Comparison of ENCODE assay signal across 10 mouse cellular contexts in the genomic region with DNA sequence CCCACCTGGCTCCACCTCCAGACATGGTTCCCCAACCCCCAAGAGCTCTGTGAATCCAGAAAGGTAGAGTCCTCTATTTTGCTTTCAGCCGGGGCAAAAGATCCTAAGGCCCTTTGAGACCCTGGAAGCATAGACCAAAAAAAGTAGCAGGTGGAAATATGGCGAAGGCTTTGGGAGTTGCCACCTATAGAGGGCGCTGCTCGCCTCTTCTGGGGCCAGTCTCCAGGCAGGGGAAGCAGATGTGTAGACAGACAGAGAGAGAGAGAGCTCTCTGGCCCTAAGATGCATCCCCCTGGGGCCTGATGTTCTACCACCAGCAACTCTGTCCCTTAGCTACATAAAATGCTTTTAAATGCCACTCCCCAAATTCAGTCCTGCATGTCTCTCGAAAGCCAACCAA. TPM values are rescaled to one million over a fixed set of nuclear protein-coding genes. Genes with fewer than 3 reads are reported as not detected.
DNase-seq lines count a peak whose midpoint lies in the region; ATAC-seq and TF ChIP-seq lines count a peak whose summit lies in the region.
"Had no signal": no experiment of that assay in that cellular context is flagged by ENCODE, and none has a peak within 500 bp of the region (broad histone marks: within the 10 kb centered on the region; RNA-seq: fewer than 3 reads in every experiment).

No protein-coding gene starts in this region.

- no peak overlapping the region for H3K9ac ChIP-seq in midbrain, postnatal 0 days (replicated peaks; ENCODE audit: low read length, poor library complexity, severe bottlenecking)
- no peak overlapping the region for H3K9ac ChIP-seq in midbrain, embryonic 11.5 days (ENCODE audit: low read length)
- H3K9ac ChIP-seq in hindbrain, embryonic 14.5 days, result no peak overlapping the region

- no peaks in the 10 kb centered on the region for H3K36me3 ChIP-seq in midbrain, postnatal 0 days (ENCODE audit: insufficient read depth, low read length)
- H3K36me3 ChIP-seq in midbrain, embryonic 11.5 days (ENCODE audit: control insufficient read depth, insufficient read depth, low read length), result no peaks in the 10 kb centered on the region
- H3K36me3 ChIP-seq in hindbrain, embryonic 14.5 days (replicated peaks; ENCODE audit: control insufficient read depth, insufficient read depth), result no peaks in the 10 kb centered on the region

- no peak overlapping the region for H3K27ac ChIP-seq in midbrain, postnatal 0 days (ENCODE audit: low read depth, low read length)
- no peak overlapping the region for H3K27ac ChIP-seq in midbrain, embryonic 11.5 days (ENCODE audit: low read depth, low read length)
- no peak overlapping the region for H3K27ac ChIP-seq in bone marrow, adult 2 months (ENCODE audit: control insufficient read depth, insufficient read depth, low read depth, low read length, poor library complexity)
- H3K27ac ChIP-seq in hindbrain, embryonic 14.5 days, result no peak overlapping the region

- no peak overlapping the region for H3K4me3 ChIP-seq in midbrain, postnatal 0 days (ENCODE audit: low read depth, low read length)
- no peak overlapping the region for H3K4me3 ChIP-seq in midbrain, embryonic 11.5 days (ENCODE audit: low read depth, low read length)
- no peak overlapping the region for H3K4me3 ChIP-seq in bone marrow, adult 2 months (replicated peaks; ENCODE audit: control insufficient read depth, low read depth, low read length)
- no peak overlapping the region for H3K4me3 ChIP-seq in hindbrain, embryonic 14.5 days (replicated peaks; ENCODE audit: low read length)
- H3K4me3 ChIP-seq: megakaryocyte, embryonic 14.5 days had no signal

- no peak for TF ChIP-seq POLR2A in bone marrow, adult 2 months (IDR thresholded peaks at IDR 0.05; ENCODE audit: borderline replicate concordance, control insufficient read depth, low read depth, low read length)

- no peak overlapping the region for H3K4me2 ChIP-seq in midbrain, postnatal 0 days (ENCODE audit: low read depth, low read length, poor library complexity, severe bottlenecking)
- no peak overlapping the region for H3K4me2 ChIP-seq in midbrain, embryonic 11.5 days
- no peak overlapping the region for H3K4me2 ChIP-seq in hindbrain, embryonic 14.5 days (replicated peaks)

- peak; percentile 56 for TF ChIP-seq CTCF in midbrain, postnatal 0 days (IDR thresholded peaks at IDR 0.05)
- TF ChIP-seq CTCF in bone marrow, adult 2 months (IDR thresholded peaks at IDR 0.05; ENCODE audit: control insufficient read depth, insufficient read depth, low read length), result peak; percentile 41; the same call in 1 of the 2 replicates

- no peaks in the 10 kb centered on the region for H3K27me3 ChIP-seq in midbrain, postnatal 0 days (ENCODE audit: insufficient read depth, low read length)
- H3K27me3 ChIP-seq in midbrain, embryonic 11.5 days (ENCODE audit: control insufficient read depth, insufficient read depth, low read length), result no peaks in the 10 kb centered on the region
- no peaks in the 10 kb centered on the region for H3K27me3 ChIP-seq in hindbrain, embryonic 14.5 days (ENCODE audit: control insufficient read depth, insufficient read depth, low read length)

- DNase-seq in gastrocnemius, postnatal 10 days, result peak; percentile 33
- DNase-seq in gastrocnemius, postnatal 4 days (ENCODE audit: low spot score in 2 of 2), result no peak
- DNase-seq in midbrain, postnatal 0 days (ENCODE audit: low spot score), result no peak
- DNase-seq in midbrain, embryonic 11.5 days (ENCODE audit: low spot score, missing footprints), result no peak
- peak; percentile 49 to 71 for DNase-seq in left cerebral cortex, postnatal 25 days (ENCODE audit: low spot score in 2 of 2)
- DNase-seq in thymus, postnatal 4 days, result peak; percentile 73
- DNase-seq in hindbrain, embryonic 14.5 days (ENCODE audit: low spot score), result no peak

- WGBS in midbrain, postnatal 0 days, result 41% methylated on average over 5 of the region's 5 CpGs
- WGBS in midbrain, embryonic 11.5 days, result 37% methylated on average over 5 of the region's 5 CpGs
- WGBS in bone marrow, adult 2 months, result 50% methylated on average over 5 of the region's 5 CpGs
- WGBS in hindbrain, embryonic 14.5 days, result 48% methylated on average over 5 of the region's 5 CpGs

- intact Hi-C loops in left cerebral cortex, postnatal 25 days (cut with DNase I), result loop anchor here (5.0 kb wide), 3 partner anchors 75 to 160 kb away; partner anchors contain the start of gene Sfxn5

- ATAC-seq in midbrain, postnatal 0 days (ENCODE audit: low FRiP score), result no peak
- ATAC-seq in midbrain, embryonic 11.5 days (ENCODE audit: low FRiP score), result no peak
- ATAC-seq in hindbrain, embryonic 14.5 days (ENCODE audit: low FRiP score), result no peak

- H3K4me1 ChIP-seq in midbrain, postnatal 0 days (ENCODE audit: insufficient read depth, low read length), result no peaks in the 10 kb centered on the region
- H3K4me1 ChIP-seq in midbrain, embryonic 11.5 days (ENCODE audit: control insufficient read depth, insufficient read depth, low read length), result peaks cover 4% of the 10 kb centered on the region
- no peaks in the 10 kb centered on the region for H3K4me1 ChIP-seq in bone marrow, adult 2 months (ENCODE audit: control insufficient read depth, insufficient read depth, low read length)
- H3K4me1 ChIP-seq in hindbrain, embryonic 14.5 days (replicated peaks; ENCODE audit: control insufficient read depth, insufficient read depth, low read length), result no peaks in the 10 kb centered on the region

- H3K9me3 ChIP-seq in midbrain, postnatal 0 days (ENCODE audit: low read length), result no peaks in the 10 kb centered on the region
- no peaks in the 10 kb centered on the region for H3K9me3 ChIP-seq in midbrain, embryonic 11.5 days (ENCODE audit: control insufficient read depth, low read length)
- no peaks in the 10 kb centered on the region for H3K9me3 ChIP-seq in hindbrain, embryonic 14.5 days (ENCODE audit: control insufficient read depth, low read length)
- H3K9me3 ChIP-seq: megakaryocyte, embryonic 14.5 days had no signal

RNA-seq across cellular contexts. Expression of gene Emx1, which starts 49.8 kb away (rescaled TPM):
- total RNA-seq in gastrocnemius, postnatal 10 days (2021), result not detected
- total RNA-seq in gastrocnemius, postnatal 4 days (2021), result not detected
- total RNA-seq in midbrain, postnatal 0 days (2014; rRNA removed), result 0.88 and 2.6 TPM in 2 replicates
- polyA plus RNA-seq in midbrain, postnatal 0 days (2015; fragmentation: Nextera tagmentation; extraction: Ambion mirVana), result 0.58 and 0.64 TPM in 2 replicates
- polyA plus RNA-seq in midbrain, embryonic 11.5 days (2014; fragmentation: Nextera tagmentation; extraction: Ambion mirVana), result 2.7 and 3.6 TPM in 2 replicates
- polyA plus RNA-seq in bone marrow, adult 2 months (2011; ENCODE audit: insufficient read depth, insufficient read length, low replicate concordance, missing spikeins), result not detected in 2 replicates
- 10 to 100 TPM; 33.6 to 33.7 TPM for total RNA-seq in left cerebral cortex, postnatal 25 days (2021)
- not detected in 2 replicates for polyA plus RNA-seq in hindbrain, embryonic 14.5 days (2014; fragmentation: Nextera tagmentation; extraction: Ambion mirVana)
- total RNA-seq: hematopoietic stem cell, adult 5-6 weeks had no signal

Comparison
In these comparisons a context has a peak if more than half of its experiments do, and no peak if none do; other contexts are left out.
1. DNase-seq: peak in gastrocnemius, postnatal 10 days (single experiment), left cerebral cortex, postnatal 25 days (2 of 2) and thymus, postnatal 4 days (single experiment); none in gastrocnemius, postnatal 4 days (0 of 2), midbrain, postnatal 0 days (single experiment), midbrain, embryonic 11.5 days (single experiment) and hindbrain, embryonic 14.5 days (single experiment).